Mouse (Mus musculus): ENCODE results near the gene Slc22a15. TPM values are rescaled to one million over a fixed set of nuclear protein-coding genes. Genes with fewer than 3 reads are reported as not detected.
"Not testable (repeated sequence)": the region's sequence is repeated elsewhere in the genome, so short reads cannot be mapped to it uniquely, and the experiment has no call there.

The Slc22a15 gene
- polyA plus RNA-seq, 1 experiment from 2014 or later = 4.3 TPM

GRCm38 (mm10) chr3:101831189-101831858, 92.9 kb downstream of the Slc22a15 start:
- Histone ChIP-seq H3K9ac (replicated peaks) (no peak overlapping the region), H3K9me3 (no peaks in the 10 kb centered on the region), H3K27me3 (no peaks in the 10 kb centered on the region), H3K4me3 (replicated peaks) (no peak overlapping the region), H3K27ac (0 out of 2 replicates have a peak overlapping the region, but pooled peaks have one; percentile 30), H3K4me1 (replicated peaks) (peaks cover 32% of the 10 kb centered on the region), H3K36me3 (no peaks in the 10 kb centered on the region), H3K4me2 (no peak overlapping the region)
- ATAC-seq (ENCODE audit: insufficient number of reproducible peaks, insufficient read depth, low FRiP score, low TSS enrichment, low read depth) = no peak
- 23% methylated on average over 10 of the region's 10 CpGs for WGBS

GRCm38 (mm10) chr3:101829881-101830616, 94.2 kb downstream of the Slc22a15 start:
- Histone ChIP-seq H3K36me3 (no peaks in the 10 kb centered on the region), H3K4me3 (replicated peaks) (no peak overlapping the region), H3K4me2 (no peak overlapping the region), H3K4me1 (replicated peaks) (peaks cover 22% of the 10 kb centered on the region), H3K9ac (replicated peaks) (no peak overlapping the region), H3K27ac (no peak overlapping the region), H3K27me3 (no peaks in the 10 kb centered on the region), H3K9me3 (no peaks in the 10 kb centered on the region)
- no peak for ATAC-seq (ENCODE audit: insufficient number of reproducible peaks, insufficient read depth, low FRiP score, low TSS enrichment, low read depth)
- WGBS = 74% methylated on average over 10 of the region's 10 CpGs

GRCm38 (mm10) chr3:101828595-101828994, 95.7 kb downstream of the Slc22a15 start:
- no peak overlapping the region for H3K4me2 ChIP-seq
- WGBS = 48% methylated on average over 3 of the region's 3 CpGs
- no peak overlapping the region for H3K4me3 ChIP-seq (replicated peaks)
- H3K9ac ChIP-seq (replicated peaks) = no peak overlapping the region
- no peaks in the 10 kb centered on the region for H3K36me3 ChIP-seq
- no peaks in the 10 kb centered on the region for H3K9me3 ChIP-seq
- peaks cover 22% of the 10 kb centered on the region for H3K4me1 ChIP-seq (replicated peaks)
- no peaks in the 10 kb centered on the region for H3K27me3 ChIP-seq
- ATAC-seq (ENCODE audit: insufficient number of reproducible peaks, insufficient read depth, low FRiP score, low TSS enrichment, low read depth) = no peak
- H3K27ac ChIP-seq = no peak overlapping the region

GRCm38 (mm10) chr3:101827220-101827715, 97.0 kb downstream of the Slc22a15 start:
- no peak overlapping the region for H3K9ac ChIP-seq (replicated peaks)
- H3K9me3 ChIP-seq = no peaks in the 10 kb centered on the region
- no peaks in the 10 kb centered on the region for H3K27me3 ChIP-seq
- H3K4me2 ChIP-seq = no peak overlapping the region
- peaks cover 20% of the 10 kb centered on the region for H3K4me1 ChIP-seq (replicated peaks)
- no peak for ATAC-seq (ENCODE audit: insufficient number of reproducible peaks, insufficient read depth, low FRiP score, low TSS enrichment, low read depth)
- 84% methylated on average over 6 of the region's 6 CpGs for WGBS
- no peak overlapping the region for H3K27ac ChIP-seq
- no peak overlapping the region for H3K4me3 ChIP-seq (replicated peaks)
- no peaks in the 10 kb centered on the region for H3K36me3 ChIP-seq

GRCm38 (mm10) chr3:101824338-101824737, 99.9 kb downstream of the Slc22a15 start:
- no peaks in the 10 kb centered on the region for H3K27me3 ChIP-seq
- 88% methylated on average over 9 of the region's 9 CpGs for WGBS
- H3K36me3 ChIP-seq = no peaks in the 10 kb centered on the region
- no peaks in the 10 kb centered on the region for H3K9me3 ChIP-seq
- no peak overlapping the region for H3K27ac ChIP-seq
- no peak overlapping the region for H3K9ac ChIP-seq (replicated peaks)
- ATAC-seq (ENCODE audit: insufficient number of reproducible peaks, insufficient read depth, low FRiP score, low TSS enrichment, low read depth) = no peak
- 0 out of 2 replicates have a peak, but pooled peaks cover 4% of the 10 kb centered on the region for H3K4me1 ChIP-seq (replicated peaks)
- no peak overlapping the region for H3K4me2 ChIP-seq
- H3K4me3 ChIP-seq (replicated peaks) = no peak overlapping the region

GRCm38 (mm10) chr3:101822052-101822451, 102.2 kb downstream of the Slc22a15 start:
- Histone ChIP-seq H3K4me3 (replicated peaks) (no peak overlapping the region), H3K27ac (no peak overlapping the region), H3K36me3 (peaks cover 3% of the 10 kb centered on the region; the same call in 1 of the 2 replicates), H3K9ac (replicated peaks) (no peak overlapping the region), H3K4me1 (replicated peaks) (0 out of 2 replicates have a peak, but pooled peaks cover 4% of the 10 kb centered on the region), H3K4me2 (no peak overlapping the region), H3K27me3 (no peaks in the 10 kb centered on the region), H3K9me3 (peaks cover 6% of the 10 kb centered on the region; the same call in 1 of the 2 replicates)
- ATAC-seq (ENCODE audit: insufficient number of reproducible peaks, insufficient read depth, low FRiP score, low TSS enrichment, low read depth) = no peak
- WGBS = 77% methylated on average over 5 of the region's 5 CpGs

- WGBS = 72% methylated on average over 3 of the region's 3 CpGs
- ATAC-seq (ENCODE audit: insufficient number of reproducible peaks, insufficient read depth, low FRiP score, low TSS enrichment, low read depth); H3K4me3 ChIP-seq (replicated peaks): not testable (repeated sequence)
These were observed 103.5 kb downstream of the Slc22a15 start for GRCm38 (mm10) chr3:101820708-101821107.

GRCm38 (mm10) chr3:101816006-101816405, 108.2 kb downstream of the Slc22a15 start:
- Histone ChIP-seq H3K4me3 (replicated peaks) (no peak overlapping the region), H3K27ac (no peak overlapping the region), H3K4me2 (no peak overlapping the region), H3K9me3 (peaks cover 6% of the 10 kb centered on the region; the same call in 1 of the 2 replicates), H3K4me1 (replicated peaks) (peaks cover 6% of the 10 kb centered on the region; the same call in 1 of the 2 replicates), H3K27me3 (no peaks in the 10 kb centered on the region), H3K36me3 (peaks cover 3% of the 10 kb centered on the region; the same call in 1 of the 2 replicates), H3K9ac (replicated peaks) (no peak overlapping the region)
- 91% methylated on average over 3 of the region's 3 CpGs for WGBS
- no peak for ATAC-seq (ENCODE audit: insufficient number of reproducible peaks, insufficient read depth, low FRiP score, low TSS enrichment, low read depth)

More at GRCm38 (mm10) chr3:101820708-101821107, 103.5 kb downstream of the Slc22a15 start:
- H3K9me3 ChIP-seq; H3K4me1 ChIP-seq (replicated peaks); H3K27me3 ChIP-seq; H3K36me3 ChIP-seq; H3K9ac ChIP-seq (replicated peaks); H3K27ac ChIP-seq; H3K4me2 ChIP-seq: not testable (repeated sequence)

GRCm38 (mm10) chr3:101814790-101815189, 109.5 kb downstream of the Slc22a15 start:
- Histone ChIP-seq H3K36me3 (peaks cover 3% of the 10 kb centered on the region; the same call in 1 of the 2 replicates), H3K4me1 (replicated peaks) (peaks cover 6% of the 10 kb centered on the region; the same call in 1 of the 2 replicates), H3K27me3 (no peaks in the 10 kb centered on the region), H3K27ac (no peak overlapping the region), H3K4me3 (replicated peaks) (no peak overlapping the region), H3K9me3 (peaks cover 6% of the 10 kb centered on the region; the same call in 1 of the 2 replicates), H3K9ac (replicated peaks) (no peak overlapping the region), H3K4me2 (no peak overlapping the region)
- ATAC-seq (ENCODE audit: insufficient number of reproducible peaks, insufficient read depth, low FRiP score, low TSS enrichment, low read depth) = no peak
- 80% methylated on average over 9 of the region's 9 CpGs for WGBS

- Histone ChIP-seq H3K27ac (no peak overlapping the region), H3K4me2 (no peak overlapping the region), H3K4me3 (replicated peaks) (no peak overlapping the region), H3K36me3 (no peaks in the 10 kb centered on the region), H3K9ac (replicated peaks) (no peak overlapping the region), H3K27me3 (no peaks in the 10 kb centered on the region), H3K9me3 (no peaks in the 10 kb centered on the region), H3K4me1 (replicated peaks) (peaks cover 6% of the 10 kb centered on the region; the same call in 1 of the 2 replicates)
- ATAC-seq (ENCODE audit: insufficient number of reproducible peaks, insufficient read depth, low FRiP score, low TSS enrichment, low read depth) = peak; percentile 68; the same call in 1 of the 2 replicates
- WGBS = 63% methylated on average over 10 of the region's 10 CpGs
These were observed 111.8 kb downstream of the Slc22a15 start for GRCm38 (mm10) chr3:101812341-101812962.

GRCm38 (mm10) chr3:101811931-101812330, 112.3 kb downstream of the Slc22a15 start:
- Histone ChIP-seq H3K36me3 (no peaks in the 10 kb centered on the region), H3K9ac (replicated peaks) (no peak overlapping the region), H3K4me3 (replicated peaks) (no peak overlapping the region), H3K27me3 (0 out of 2 replicates have a peak, but pooled peaks cover 3% of the 10 kb centered on the region), H3K4me1 (replicated peaks) (peaks cover 6% of the 10 kb centered on the region; the same call in 1 of the 2 replicates), H3K27ac (no peak overlapping the region), H3K9me3 (no peaks in the 10 kb centered on the region), H3K4me2 (no peak overlapping the region)
- 63% methylated on average over 4 of the region's 4 CpGs for WGBS
- peak; percentile 28; the same call in 1 of the 2 replicates for ATAC-seq (ENCODE audit: insufficient number of reproducible peaks, insufficient read depth, low FRiP score, low TSS enrichment, low read depth)
